Mouse (Mus musculus): ENCODE data around the gene H2-D1. TPM values are rescaled to one million over a fixed set of nuclear protein-coding genes. Genes with fewer than 3 reads are reported as not detected.

Gene H2-D1
- polyA plus RNA-seq, 2 experiments = 26.0 to 53.9 TPM

GRCm38 (mm10) chr17:35251162-35251719, 11.3 kb upstream of the H2-D1 start:
- no peak overlapping the region for H3K27ac ChIP-seq (replicated peaks; ENCODE audit: low read depth, low read length)
- no peak overlapping the region for H3K9ac ChIP-seq (ENCODE audit: low read depth, low read length, severe bottlenecking)
- ATAC-seq (ENCODE audit: low FRiP score, low read depth) (no peak), DNase-seq (ENCODE audit: low spot score) (no peak)
- no peaks in the 10 kb centered on the region for H3K9me3 ChIP-seq (ENCODE audit: control insufficient read depth, low read length)
- peaks cover 80% of the 10 kb centered on the region for H3K36me3 ChIP-seq (ENCODE audit: control insufficient read depth, insufficient read depth, low read length)
- no peak overlapping the region for H3K4me3 ChIP-seq (replicated peaks; ENCODE audit: low read length)
- no peaks in the 10 kb centered on the region for H3K27me3 ChIP-seq (ENCODE audit: control insufficient read depth, insufficient read depth, low read length)
- 82% methylated on average over 15 of the region's 15 CpGs for WGBS
- H3K4me1 ChIP-seq (ENCODE audit: control insufficient read depth, insufficient read depth, low read length) = no peaks in the 10 kb centered on the region
- no peak for TF ChIP-seq POLR2A (IDR thresholded peaks at IDR 0.05; ENCODE audit: borderline replicate concordance, extremely low read depth, insufficient read depth, insufficient read length)
- H3K4me2 ChIP-seq (replicated peaks; ENCODE audit: low read depth, low read length, severe bottlenecking) = no peak overlapping the region

DNA sequence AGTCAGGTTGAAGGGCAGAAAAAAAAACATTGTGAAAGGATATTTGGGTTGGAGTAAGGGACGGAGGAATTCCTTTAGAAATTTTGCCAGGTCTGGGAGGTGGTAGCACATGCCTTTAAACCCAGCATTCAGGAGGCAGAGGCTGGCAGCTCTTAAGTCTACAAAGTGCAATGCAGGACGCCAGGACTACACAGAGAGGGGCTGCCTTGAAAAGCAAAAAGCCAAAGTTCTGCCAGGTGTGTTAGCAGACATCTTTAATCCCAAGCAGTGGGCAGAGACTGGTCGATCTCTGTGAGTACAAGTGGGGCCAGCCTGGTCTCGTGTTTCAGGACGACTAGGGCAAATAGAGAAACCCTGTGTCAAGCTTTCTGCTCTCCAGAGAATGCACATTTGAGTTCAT, 10.5 kb upstream of the H2-D1 start:
- no peak overlapping the region for H3K4me3 ChIP-seq (replicated peaks; ENCODE audit: low read length)
- H3K27ac ChIP-seq (replicated peaks; ENCODE audit: low read depth, low read length) = no peak overlapping the region
- TF ChIP-seq POLR2A (IDR thresholded peaks at IDR 0.05; ENCODE audit: borderline replicate concordance, extremely low read depth, insufficient read depth, insufficient read length) = no peak
- no peaks in the 10 kb centered on the region for H3K27me3 ChIP-seq (ENCODE audit: control insufficient read depth, insufficient read depth, low read length)
- no peaks in the 10 kb centered on the region for H3K4me1 ChIP-seq (ENCODE audit: control insufficient read depth, insufficient read depth, low read length)
- DNase-seq (ENCODE audit: low spot score) (no peak), ATAC-seq (ENCODE audit: low FRiP score, low read depth) (no peak)
- no peak overlapping the region for H3K4me2 ChIP-seq (replicated peaks; ENCODE audit: low read depth, low read length, severe bottlenecking)
- H3K9ac ChIP-seq (ENCODE audit: low read depth, low read length, severe bottlenecking) = no peak overlapping the region
- no peaks in the 10 kb centered on the region for H3K9me3 ChIP-seq (ENCODE audit: control insufficient read depth, low read length)
- 83% methylated on average over 5 of the region's 5 CpGs for WGBS
- H3K36me3 ChIP-seq (ENCODE audit: control insufficient read depth, insufficient read depth, low read length) = peaks cover 72% of the 10 kb centered on the region

GRCm38 (mm10) chr17:35252619-35253292, 9.8 kb upstream of the H2-D1 start:
- Histone ChIP-seq H3K27me3 (ENCODE audit: control insufficient read depth, insufficient read depth, low read length) (no peaks in the 10 kb centered on the region), H3K9me3 (ENCODE audit: control insufficient read depth, low read length) (no peaks in the 10 kb centered on the region), H3K4me2 (replicated peaks; ENCODE audit: low read depth, low read length, severe bottlenecking) (no peak overlapping the region), H3K4me3 (replicated peaks; ENCODE audit: low read length) (no peak overlapping the region), H3K27ac (replicated peaks; ENCODE audit: low read depth, low read length) (no peak overlapping the region), H3K36me3 (ENCODE audit: control insufficient read depth, insufficient read depth, low read length) (peaks cover 65% of the 10 kb centered on the region), H3K9ac (ENCODE audit: low read depth, low read length, severe bottlenecking) (no peak overlapping the region), H3K4me1 (ENCODE audit: control insufficient read depth, insufficient read depth, low read length) (no peaks in the 10 kb centered on the region)
- no peak; the same call in 1 of the 2 replicates for ATAC-seq (ENCODE audit: low FRiP score, low read depth)
- DNase-seq (ENCODE audit: low spot score) = no peak
- no peak for TF ChIP-seq POLR2A (IDR thresholded peaks at IDR 0.05; ENCODE audit: borderline replicate concordance, extremely low read depth, insufficient read depth, insufficient read length)
- WGBS = 87% methylated on average over 18 of the region's 18 CpGs

GRCm38 (mm10) chr17:35253293-35254093, 9.0 kb upstream of the H2-D1 start:
- H3K27me3 ChIP-seq (ENCODE audit: control insufficient read depth, insufficient read depth, low read length) = no peaks in the 10 kb centered on the region
- WGBS = 86% methylated on average over 32 of the region's 32 CpGs
- H3K4me3 ChIP-seq (replicated peaks; ENCODE audit: low read length) = no peak overlapping the region
- ATAC-seq (ENCODE audit: low FRiP score, low read depth) = peak; percentile 3; the same call in 1 of the 2 replicates
- 0 out of 2 replicates have a peak, but pooled peaks cover 2% of the 10 kb centered on the region for H3K4me1 ChIP-seq (ENCODE audit: control insufficient read depth, insufficient read depth, low read length)
- no peak overlapping the region for H3K27ac ChIP-seq (replicated peaks; ENCODE audit: low read depth, low read length)
- H3K9ac ChIP-seq (ENCODE audit: low read depth, low read length, severe bottlenecking) = no peak overlapping the region
- H3K36me3 ChIP-seq (ENCODE audit: control insufficient read depth, insufficient read depth, low read length) = peaks cover 57% of the 10 kb centered on the region
- TF ChIP-seq POLR2A (IDR thresholded peaks at IDR 0.05; ENCODE audit: borderline replicate concordance, extremely low read depth, insufficient read depth, insufficient read length) = no peak
- no peaks in the 10 kb centered on the region for H3K9me3 ChIP-seq (ENCODE audit: control insufficient read depth, low read length)
- no peak for DNase-seq (ENCODE audit: low spot score)
- H3K4me2 ChIP-seq (replicated peaks; ENCODE audit: low read depth, low read length, severe bottlenecking) = no peak overlapping the region

All from limb, embryonic 14.5 days (tissue).